Mouse (Mus musculus) mature B cell (primary cell): ENCODE measurements around the gene Kif16b.

ENCODE experiments used
- in situ Hi-C: fragments of 300-500 bp; cut with MboI; formaldehyde crosslinking; loops from 2 replicates; pipeline ENCODE4 v1.14.3; 2019

The Kif16b gene

DNA sequence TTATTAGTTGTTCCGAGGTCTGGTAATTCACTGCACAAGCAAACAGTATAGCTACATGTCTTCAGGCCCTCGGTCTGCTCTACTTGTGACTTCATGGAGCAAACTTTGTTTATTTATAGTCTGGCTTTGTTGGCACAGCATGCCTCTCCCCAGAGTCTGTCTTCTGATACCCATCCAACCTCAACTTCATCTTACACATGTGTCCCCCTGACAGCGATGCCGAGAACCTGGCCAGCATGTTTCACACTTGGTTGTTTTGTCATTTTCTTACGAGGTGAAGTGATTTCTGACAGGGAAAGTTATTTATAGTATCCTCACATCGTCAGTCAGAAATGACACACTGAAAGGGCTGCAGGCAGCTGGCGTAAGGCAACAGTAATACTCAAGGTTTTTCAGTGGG lies 249.7 kb downstream of the Kif16b start:
- in situ Hi-C loops = no loop called here

GRCm38 (mm10) chr2:142648023-142648453 lies 253.3 kb downstream of the Kif16b start:
- in situ Hi-C loops = no loop called here

GRCm38 (mm10) chr2:142646863-142647262 lies 254.5 kb downstream of the Kif16b start:
- in situ Hi-C loops = no loop called here

GRCm38 (mm10) chr2:142641766-142642165 lies 259.6 kb downstream of the Kif16b start:
- in situ Hi-C loops = no loop called here

- in situ Hi-C loops = no loop called here
Measured at GRCm38 (mm10) chr2:142635606-142636304, 265.6 kb downstream of the Kif16b start.

GRCm38 (mm10) chr2:142633996-142634559 lies 267.3 kb downstream of the Kif16b start:
- in situ Hi-C loops = no loop called here

DNA sequence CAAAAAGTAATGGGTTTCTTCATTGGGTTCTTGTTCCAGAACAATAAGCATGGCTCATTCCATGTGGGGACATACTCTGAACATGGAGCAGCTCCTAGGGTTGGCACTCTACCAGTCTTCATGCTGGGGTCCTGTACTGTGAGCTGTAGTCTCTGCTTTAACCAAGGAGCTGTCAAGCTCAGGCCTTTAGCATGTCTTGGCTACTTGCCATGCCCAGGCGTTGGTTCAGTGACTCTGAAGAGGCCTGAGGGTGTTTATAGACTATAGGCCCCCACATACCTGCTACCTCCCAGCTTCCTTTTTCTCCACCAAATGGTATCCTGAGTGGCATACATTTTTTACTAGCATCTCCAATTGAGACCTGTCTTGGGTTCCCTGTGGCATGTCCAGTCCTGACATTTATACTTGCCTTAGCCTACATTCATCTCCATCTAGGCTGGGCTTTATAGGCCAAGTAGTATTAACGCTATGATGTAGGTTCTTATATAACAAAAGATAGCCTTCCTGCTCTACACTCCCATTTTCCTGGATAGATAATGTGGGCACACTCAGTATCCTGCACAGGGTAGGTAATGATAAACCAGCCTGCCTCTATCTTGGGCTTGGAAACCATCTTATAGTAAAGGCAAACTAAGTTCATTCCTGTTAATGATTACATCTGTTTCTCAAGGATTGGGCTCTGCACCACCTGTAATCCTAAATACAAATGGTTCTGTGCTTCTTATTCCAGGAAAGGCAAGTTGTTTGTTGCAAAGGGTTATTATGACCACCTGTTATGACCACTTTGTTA lies 271.6 kb downstream of the Kif16b start:
- in situ Hi-C loops = no loop called here

- in situ Hi-C loops = no loop called here
Measured at GRCm38 (mm10) chr2:142625756-142626155, 275.6 kb downstream of the Kif16b start.

DNA sequence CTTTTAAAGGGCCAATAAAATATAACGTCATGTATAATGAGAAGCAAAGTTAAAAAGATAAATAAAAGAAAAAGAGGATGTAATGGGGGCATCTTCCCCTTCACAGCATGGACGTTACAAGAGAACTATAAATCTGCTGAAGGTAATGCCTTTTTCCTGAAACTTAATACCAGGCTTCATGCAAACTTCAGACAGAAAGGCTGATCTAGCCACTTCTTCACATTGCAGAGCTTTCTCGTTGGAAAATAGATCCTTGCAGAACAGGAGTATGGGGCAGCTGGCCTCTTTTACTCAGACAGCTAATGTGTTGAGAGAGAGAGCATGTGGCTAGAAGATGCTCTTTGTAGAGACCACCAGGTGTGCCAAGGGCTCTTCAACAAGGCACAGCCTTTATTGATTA lies 276.2 kb downstream of the Kif16b start:
- in situ Hi-C loops = no loop called here

- in situ Hi-C loops = no loop called here
Measured at GRCm38 (mm10) chr2:142624254-142624653, 277.1 kb downstream of the Kif16b start.

DNA sequence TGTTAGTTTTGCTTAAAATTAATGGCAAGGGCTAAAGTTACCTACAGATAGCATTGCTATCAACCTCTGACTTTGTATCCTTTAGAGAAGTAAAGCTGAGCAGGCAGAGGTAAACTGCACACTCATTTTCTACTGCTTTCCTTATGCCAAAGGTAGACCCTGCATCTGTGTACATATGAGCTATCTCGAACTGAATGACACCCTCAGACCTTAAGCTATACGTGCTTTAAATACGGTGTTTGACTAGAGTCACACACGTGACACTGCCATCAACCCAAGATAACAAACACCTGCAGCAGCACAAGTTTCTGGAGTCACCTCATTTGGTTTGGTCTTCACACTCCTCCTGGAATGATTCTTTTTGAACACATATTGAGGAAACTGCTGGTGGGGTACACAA lies 280.2 kb downstream of the Kif16b start:
- in situ Hi-C loops = no loop called here

- in situ Hi-C loops = no loop called here
Measured at GRCm38 (mm10) chr2:142619926-142620325, 281.4 kb downstream of the Kif16b start.

GRCm38 (mm10) chr2:142614535-142614934 lies 286.8 kb downstream of the Kif16b start:
- in situ Hi-C loops = no loop called here

- in situ Hi-C loops = no loop called here
Measured at GRCm38 (mm10) chr2:142612359-142612953, 288.9 kb downstream of the Kif16b start.

GRCm38 (mm10) chr2:142611113-142611512 lies 290.2 kb downstream of the Kif16b start:
- in situ Hi-C loops = no loop called here

- in situ Hi-C loops = no loop called here
Measured at GRCm38 (mm10) chr2:142610206-142610605, 291.1 kb downstream of the Kif16b start.

DNA sequence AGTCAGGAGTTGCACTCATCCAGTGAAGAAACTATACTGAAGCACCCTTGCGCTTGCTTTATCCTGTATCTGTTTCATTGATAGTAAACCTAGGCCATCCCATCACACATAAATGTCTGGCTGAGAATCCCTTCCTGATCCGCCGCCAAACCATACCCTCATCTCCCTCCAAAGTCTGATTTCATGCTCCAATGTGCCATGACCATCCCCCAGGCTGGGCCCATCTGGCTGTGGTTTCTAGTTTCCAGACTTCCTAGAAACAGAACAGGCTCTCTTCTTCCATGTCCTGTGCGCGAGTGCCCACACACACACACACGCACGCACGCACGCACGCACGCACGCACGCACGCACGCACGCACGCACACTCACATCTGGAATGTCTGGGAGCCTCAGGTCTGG lies 292.6 kb downstream of the Kif16b start:
- in situ Hi-C loops = no loop called here

DNA sequence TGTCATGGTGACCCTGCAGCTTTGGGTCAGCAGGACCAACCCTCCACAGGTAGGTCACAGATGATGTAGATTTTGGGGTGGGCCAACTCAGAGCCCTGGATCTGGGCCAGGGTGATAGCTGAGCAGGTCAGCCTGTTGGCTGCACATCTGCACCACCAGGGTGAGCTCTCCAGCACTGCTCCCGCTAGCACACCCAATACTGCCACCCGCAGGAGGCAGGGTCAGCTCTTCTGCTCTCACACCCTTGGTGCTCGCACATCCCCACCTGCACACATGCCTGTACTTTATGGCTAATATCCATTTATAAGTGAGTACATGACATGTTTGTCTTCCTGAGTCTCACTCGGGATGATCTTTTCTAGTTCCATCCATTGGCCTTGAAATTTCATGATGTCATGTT lies 296.6 kb downstream of the Kif16b start:
- in situ Hi-C loops = no loop called here

- in situ Hi-C loops = no loop called here
Measured at GRCm38 (mm10) chr2:142603210-142603609, 298.1 kb downstream of the Kif16b start.

- in situ Hi-C loops = no loop called here
Measured at GRCm38 (mm10) chr2:142599235-142599634, 302.1 kb downstream of the Kif16b start.

DNA sequence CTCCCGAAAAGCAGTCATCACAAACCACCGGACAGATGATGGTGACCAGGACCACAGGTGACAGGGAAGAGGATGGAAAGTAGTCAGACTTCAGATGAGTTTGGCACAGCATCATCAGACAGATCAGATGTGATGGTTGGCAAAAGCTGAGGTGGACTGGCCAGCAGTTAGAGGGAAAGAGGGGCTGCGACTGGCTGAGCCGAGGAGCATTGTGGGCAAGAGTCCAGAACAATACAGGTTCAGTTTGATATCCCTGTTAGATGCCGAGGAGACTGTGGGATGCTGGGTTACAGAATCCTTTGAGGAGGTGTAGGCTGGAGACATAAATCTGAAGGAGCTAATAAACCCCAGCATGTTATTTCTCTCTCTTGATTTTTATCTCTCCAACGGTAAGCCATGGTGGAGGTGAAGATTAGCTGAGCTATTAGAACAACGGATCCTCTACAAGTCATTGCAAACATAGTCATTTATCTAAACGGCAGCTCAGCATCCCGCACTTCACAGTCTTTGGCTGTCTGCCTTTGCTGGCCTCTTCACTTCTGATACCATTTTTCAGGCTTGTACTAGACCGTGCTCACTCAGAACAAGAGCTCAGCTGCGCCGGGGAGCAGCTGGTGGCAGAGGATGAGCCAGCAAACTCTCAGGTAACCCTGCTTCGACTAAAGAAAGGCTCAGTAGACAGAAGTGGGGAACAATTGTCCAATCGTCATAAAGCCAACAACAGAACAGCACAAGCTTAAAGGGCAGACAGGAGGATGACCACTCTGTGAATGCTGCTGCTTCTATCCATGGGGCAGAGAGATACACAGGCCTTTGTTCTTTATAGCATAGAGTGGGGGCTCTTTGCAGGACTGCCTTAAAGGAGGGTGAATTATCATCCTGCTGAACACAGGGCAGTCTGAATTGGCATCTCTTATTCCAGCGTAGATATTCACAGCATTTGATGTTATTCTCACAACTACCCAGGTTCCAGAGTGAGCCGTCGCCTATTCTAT lies 304.9 kb downstream of the Kif16b start:
- in situ Hi-C loops = no loop called here
